Mouse (Mus musculus): Measurements from ENCODE around the gene Fkbp5.

DNA sequence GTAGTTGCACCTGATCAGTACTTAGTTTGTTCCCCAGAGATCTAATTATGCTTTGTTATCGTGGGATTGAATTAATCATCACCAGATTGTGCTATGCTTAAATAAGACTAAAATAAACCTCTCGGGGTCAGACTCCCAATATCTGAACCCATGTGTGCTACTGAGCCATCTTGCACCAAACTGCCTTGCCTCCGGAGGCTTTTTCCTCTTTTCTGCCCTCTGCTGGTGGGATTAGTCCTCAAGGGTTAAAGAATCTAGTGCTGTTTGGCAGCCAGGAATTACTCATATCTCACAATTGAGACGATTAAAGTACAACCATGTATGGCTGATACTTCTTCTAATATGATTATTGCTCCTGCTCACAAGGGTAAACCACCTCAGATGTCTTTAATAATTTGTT lies 62.2 kb downstream of the Fkbp5 start:
- TF ChIP-seq CTCF (IDR thresholded peaks at IDR 0.05; ENCODE audit: low read depth) (peak; percentile 67), EP300 (IDR thresholded peaks at IDR 0.05; ENCODE audit: low read depth) (no peak)
